Mouse (Mus musculus) monocyte, adult 5-6 weeks (primary cell): ENCODE results near the gene Tuba1c. TPM values are rescaled to one million over a fixed set of nuclear protein-coding genes. Genes with fewer than 3 reads are reported as not detected.

Source experiments
- ATAC-seq: fragments of 153-309, 156-312 bp; replicated peaks from 2 replicates; pipeline ENCODE4 v1.8.0; 2017; ENCODE audit warnings: mild to moderate bottlenecking; ENCODE audit not compliant: low TSS enrichment, insufficient number of reproducible peaks, severe bottlenecking, poor library complexity, low FRiP score
- total RNA-seq: library from RNA; stranded (forward); fragments of 200-1000, 200-491, 200-594 nt; gene quantifications from 3 replicates; pipeline ENCODE4 v1.2.3, GENCODE M21; 2017

The Tuba1c gene
- total RNA-seq, 1 experiment from 2014 or later, result 116 TPM

GRCm38 (mm10) chr15:99025414-99025813, 4.3 kb upstream of the Tuba1c start:
- ATAC-seq, result no peak

GRCm38 (mm10) chr15:99026259-99026658, 3.4 kb upstream of the Tuba1c start:
- ATAC-seq, result no peak

- ATAC-seq, result no peak
These were observed 2.6 kb upstream of the Tuba1c start for GRCm38 (mm10) chr15:99027116-99027515.

GRCm38 (mm10) chr15:99028874-99029458, 725 bp upstream of the Tuba1c start:
- no peak for ATAC-seq

- peak; percentile 13; the same call in 1 of the 2 replicates for ATAC-seq
These were observed 1.1 kb downstream of the Tuba1c start for GRCm38 (mm10) chr15:99030585-99031387.

GRCm38 (mm10) chr15:99031388-99031675, 1.6 kb downstream of the Tuba1c start:
- no peak for ATAC-seq

GRCm38 (mm10) chr15:99032041-99032725, 2.5 kb downstream of the Tuba1c start:
- ATAC-seq, result no peak

GRCm38 (mm10) chr15:99032726-99033250, 3.1 kb downstream of the Tuba1c start:
- ATAC-seq, result no peak

- no peak for ATAC-seq
These were observed 4.0 kb downstream of the Tuba1c start for GRCm38 (mm10) chr15:99033498-99034270.

GRCm38 (mm10) chr15:99035431-99035830, 5.7 kb downstream of the Tuba1c start:
- ATAC-seq, result no peak

GRCm38 (mm10) chr15:99036249-99036905, 6.7 kb downstream of the Tuba1c start:
- no peak for ATAC-seq

GRCm38 (mm10) chr15:99038025-99038424, 8.3 kb downstream of the Tuba1c start:
- ATAC-seq, result no peak

GRCm38 (mm10) chr15:99038797-99039196, 9.1 kb downstream of the Tuba1c start:
- no peak for ATAC-seq

- 0 out of 2 replicates have a peak, but pooled peaks have one; percentile 1 for ATAC-seq
These were observed 9.6 kb downstream of the Tuba1c start for GRCm38 (mm10) chr15:99039306-99039705.

- no peak for ATAC-seq
These were observed 10.6 kb downstream of the Tuba1c start for GRCm38 (mm10) chr15:99039996-99040919.

GRCm38 (mm10) chr15:99040920-99041856, 11.5 kb downstream of the Tuba1c start:
- ATAC-seq, result no peak
